Mouse (Mus musculus) brain, adult 2 months (tissue): ENCODE measurements around the gene Tbx22.

Source experiments
- DNase-seq: peaks from one replicate; pipeline ENCODE4 v3.0.0; 2011; ENCODE audit warnings: low read depth, low spot score

Gene Tbx22

GRCm38 (mm10) chrX:107667664-107668063 is at the start of gene Tbx22:
TSS of gene Tbx22 (plus strand) at chrX:107667964.
- no peak for DNase-seq

- DNase-seq = no peak
Measured at GRCm38 (mm10) chrX:107668677-107669076, 913 bp downstream of the Tbx22 start.

- DNase-seq = peak; percentile 13
Measured at GRCm38 (mm10) chrX:107679203-107679602, 11.4 kb downstream of the Tbx22 start.

- no peak for DNase-seq
Measured at GRCm38 (mm10) chrX:107708584-107708983, 40.8 kb downstream of the Tbx22 start.

GRCm38 (mm10) chrX:107723541-107723940 is 55.8 kb downstream of the Tbx22 start:
- DNase-seq = no peak
